Mouse (Mus musculus): ENCODE measurements at regions not wholly inside any gene's neighbourhood (a gene's known extent, or its start where the extent isn't known, plus 50 kb on each side); places are given as distances from the start of the nearest gene placed in this dataset.

GRCm38 (mm10) chr15:59811566-59811965 is 204.8 kb downstream of the 4933412E24Rik start:
- Histone ChIP-seq H3K9ac (ENCODE audit: control insufficient read depth, low read depth, low read length, poor library complexity, severe bottlenecking) (no peak overlapping the region), H3K27me3 (ENCODE audit: control insufficient read depth in 1 of 2, insufficient read depth in 2 of 2, low read length in 2 of 2) (no peaks in the 10 kb centered on the region), H3K79me2 (ENCODE audit: control insufficient read depth, insufficient read depth, low read length, poor library complexity) (no peaks in the 10 kb centered on the region), H3K4me3 (ENCODE audit: control insufficient read depth in 1 of 2, insufficient read depth in 1 of 2, low read depth in 2 of 2, low read length in 2 of 2) (no peak overlapping the region), H3K27ac (ENCODE audit: control insufficient read depth, low read depth, low read length) (no peak overlapping the region), H3K4me1 (ENCODE audit: control insufficient read depth in 1 of 2, insufficient read depth in 2 of 2, low read length in 2 of 2) (no peaks in the 10 kb centered on the region), H3K9me3 (replicated peaks; ENCODE audit: insufficient read depth, low read length) (no peaks in the 10 kb centered on the region), H3K36me3 (ENCODE audit: control insufficient read depth in 1 of 2, insufficient read depth in 2 of 2, low read length in 2 of 2) (no peaks in the 10 kb centered on the region)
- no peak for TF ChIP-seq GATA1 (IDR thresholded peaks at IDR 0.05; ENCODE audit: low read depth, low read length)
- no peak for TF ChIP-seq MAFK (IDR thresholded peaks at IDR 0.05; ENCODE audit: borderline replicate concordance, low read depth, low read length)
- no peak for TF ChIP-seq E2F4 (IDR thresholded peaks at IDR 0.05; ENCODE audit: borderline replicate concordance, low read depth, low read length)
- no peak for TF ChIP-seq MXI1 (IDR thresholded peaks at IDR 0.05; ENCODE audit: low read depth, low read length)
- TF ChIP-seq MYC (IDR thresholded peaks at IDR 0.05; ENCODE audit: low read depth, low read length): no peak
- TF ChIP-seq MAZ (IDR thresholded peaks at IDR 0.05; ENCODE audit: low read depth, low read length): no peak
- TF ChIP-seq ELF1 (IDR thresholded peaks at IDR 0.05; ENCODE audit: low read depth, low read length): no peak
- no peak for TF ChIP-seq RCOR1 (IDR thresholded peaks at IDR 0.05; ENCODE audit: low read depth, low read length)
- no peak for TF ChIP-seq CTCF (IDR thresholded peaks at IDR 0.05 in 2 of 3, conservative IDR thresholded peaks at IDR 0.05 in 1 of 3; ENCODE audit: control insufficient read depth in 1 of 3, insufficient read depth in 1 of 3, low read depth in 2 of 3, low read length in 3 of 3, poor library complexity in 1 of 3, severe bottlenecking in 1 of 3)
- TF ChIP-seq EP300 (IDR thresholded peaks at IDR 0.05; ENCODE audit: low read depth in 1 of 2, low read length in 2 of 2): no peak
- TF ChIP-seq JUND (IDR thresholded peaks at IDR 0.05; ENCODE audit: low read depth, low read length): no peak
- TF ChIP-seq USF1 (IDR thresholded peaks at IDR 0.05; ENCODE audit: low read depth, low read length): no peak
- DNase-seq (ENCODE audit: low read depth, low spot score): no peak

- Histone ChIP-seq H3K4me1 (ENCODE audit: control insufficient read depth in 1 of 2, insufficient read depth in 2 of 2, low read length in 2 of 2) (no peaks in the 10 kb centered on the region), H3K9ac (ENCODE audit: control insufficient read depth, low read depth, low read length, poor library complexity, severe bottlenecking) (no peak overlapping the region), H3K27me3 (ENCODE audit: control insufficient read depth in 1 of 2, insufficient read depth in 2 of 2, low read length in 2 of 2) (no peaks in the 10 kb centered on the region), H3K27ac (ENCODE audit: control insufficient read depth, low read depth, low read length) (no peak overlapping the region), H3K4me3 (ENCODE audit: control insufficient read depth in 1 of 2, insufficient read depth in 1 of 2, low read depth in 2 of 2, low read length in 2 of 2) (no peak overlapping the region), H3K36me3 (ENCODE audit: control insufficient read depth in 1 of 2, insufficient read depth in 2 of 2, low read length in 2 of 2) (no peaks in the 10 kb centered on the region), H3K9me3 (replicated peaks; ENCODE audit: insufficient read depth, low read length) (no peaks in the 10 kb centered on the region; the same call in 1 of the 2 replicates), H3K79me2 (ENCODE audit: control insufficient read depth, insufficient read depth, low read length, poor library complexity) (no peaks in the 10 kb centered on the region)
- TF ChIP-seq HCFC1 (IDR thresholded peaks at IDR 0.05; ENCODE audit: low read depth, low read length) (no peak), UBTF (IDR thresholded peaks at IDR 0.05; ENCODE audit: borderline replicate concordance, insufficient read depth, low read depth, low read length) (no peak), SIN3A (IDR thresholded peaks at IDR 0.05; ENCODE audit: low read length) (no peak), TBP (IDR thresholded peaks at IDR 0.05; ENCODE audit: low read depth, low read length) (no peak), NELFE (IDR thresholded peaks at IDR 0.05; ENCODE audit: low read depth, low read length) (no peak), MAX (IDR thresholded peaks at IDR 0.05; ENCODE audit: low read length) (no peak), USF2 (IDR thresholded peaks at IDR 0.05; ENCODE audit: borderline replicate concordance in 1 of 2, insufficient read depth in 1 of 2, low read depth in 1 of 2, low read length in 2 of 2) (no peak), POLR2AphosphoS2 (IDR thresholded peaks at IDR 0.05; ENCODE audit: low read length) (no peak), EP300 (IDR thresholded peaks at IDR 0.05; ENCODE audit: low read depth in 1 of 2, low read length in 2 of 2) (no peak), MYB (IDR thresholded peaks at IDR 0.05; ENCODE audit: low read depth, low read length) (no peak), BHLHE40 (IDR thresholded peaks at IDR 0.05; ENCODE audit: borderline replicate concordance, low read depth, low read length) (no peak), ZKSCAN1 (IDR thresholded peaks at IDR 0.05; ENCODE audit: low read depth, low read length) (no peak), RCOR1 (IDR thresholded peaks at IDR 0.05; ENCODE audit: low read depth, low read length) (no peak), MYC (IDR thresholded peaks at IDR 0.05; ENCODE audit: low read depth, low read length) (no peak), USF1 (IDR thresholded peaks at IDR 0.05; ENCODE audit: low read depth, low read length) (no peak), GABPA (IDR thresholded peaks at IDR 0.05; ENCODE audit: low read depth, low read length) (no peak), RAD21 (IDR thresholded peaks at IDR 0.05; ENCODE audit: low read depth, low read length) (no peak), TCF12 (IDR thresholded peaks at IDR 0.05; ENCODE audit: low read depth, low read length) (no peak), TAL1 (IDR thresholded peaks at IDR 0.05; ENCODE audit: low read length) (no peak)
- no peak for DNase-seq (ENCODE audit: low read depth, low spot score)
These were observed 207.1 kb downstream of the 4933412E24Rik start for GRCm38 (mm10) chr15:59809361-59809760.

Data from MEL (cell line).